Mouse (Mus musculus) R1 (cell line): ENCODE measurements at regions not wholly inside any gene's neighbourhood (a gene's known extent, or its start where the extent isn't known, plus 50 kb on each side); places are given as distances from the start of the nearest gene placed in this dataset.

Experiments
- DNase-seq: peaks from one replicate; pipeline ENCODE4 v3.0.0-alpha.2; 2018; ENCODE audit warnings: low read depth, low spot score

DNA sequence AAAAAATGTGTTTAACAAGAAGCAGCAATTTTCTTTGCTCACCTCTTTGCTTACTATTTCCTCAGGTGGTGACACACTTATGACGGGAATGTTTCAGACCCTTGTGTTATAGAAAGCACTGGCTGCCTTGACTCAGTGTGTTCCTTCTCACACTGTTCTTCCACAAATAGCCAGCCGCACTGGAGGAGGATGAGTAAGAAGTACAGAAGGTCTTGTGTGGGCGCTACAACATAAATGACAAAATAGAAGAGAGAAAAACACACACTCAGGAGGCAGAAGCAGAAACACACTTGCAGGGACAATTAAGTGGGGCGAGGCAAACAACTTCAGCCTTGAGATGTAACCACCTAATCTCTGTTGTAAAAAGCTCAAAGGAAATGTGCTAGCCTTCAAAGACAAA lies 292.2 kb upstream of the Pkn2 start:
- no peak for DNase-seq

DNA sequence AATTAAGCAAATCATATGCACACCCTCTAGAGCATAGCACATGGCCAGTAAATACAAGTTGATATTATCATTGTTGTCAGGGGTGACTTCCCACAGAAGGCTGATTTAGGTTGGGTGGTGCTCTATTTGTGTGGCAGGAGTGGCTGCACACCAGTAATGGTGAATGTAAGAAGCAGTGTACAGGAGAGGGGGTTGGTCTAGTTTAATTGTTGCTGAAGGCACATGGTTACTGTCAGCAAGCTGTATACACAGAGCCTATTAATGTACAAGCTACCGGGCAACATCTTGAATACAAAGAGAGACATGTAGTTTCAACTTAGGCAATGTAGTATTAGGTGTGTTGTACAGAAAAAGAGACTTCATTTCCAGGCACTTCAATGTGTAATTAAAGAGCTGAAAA lies 280.6 kb upstream of the Pkn2 start:
- no peak for DNase-seq

DNA sequence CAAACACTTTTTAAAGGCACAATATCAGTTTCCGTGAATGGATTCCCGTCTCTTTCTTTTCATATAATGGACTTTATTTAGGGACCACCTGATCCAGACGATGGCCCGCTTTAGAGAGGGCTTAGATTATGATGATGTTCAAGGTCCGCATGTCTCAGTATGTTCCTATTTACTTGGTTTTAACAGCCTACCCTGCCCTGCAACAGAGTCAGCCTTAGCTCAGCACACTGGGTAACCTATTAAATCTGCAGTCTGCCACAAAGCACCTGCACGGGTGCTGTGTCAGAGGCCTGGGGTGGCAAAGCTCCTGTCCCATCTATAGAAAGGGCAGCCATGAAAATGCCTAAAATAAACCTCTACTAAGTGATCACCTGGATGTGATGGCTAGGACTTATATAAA lies 280.2 kb upstream of the Pkn2 start:
- no peak for DNase-seq

DNA sequence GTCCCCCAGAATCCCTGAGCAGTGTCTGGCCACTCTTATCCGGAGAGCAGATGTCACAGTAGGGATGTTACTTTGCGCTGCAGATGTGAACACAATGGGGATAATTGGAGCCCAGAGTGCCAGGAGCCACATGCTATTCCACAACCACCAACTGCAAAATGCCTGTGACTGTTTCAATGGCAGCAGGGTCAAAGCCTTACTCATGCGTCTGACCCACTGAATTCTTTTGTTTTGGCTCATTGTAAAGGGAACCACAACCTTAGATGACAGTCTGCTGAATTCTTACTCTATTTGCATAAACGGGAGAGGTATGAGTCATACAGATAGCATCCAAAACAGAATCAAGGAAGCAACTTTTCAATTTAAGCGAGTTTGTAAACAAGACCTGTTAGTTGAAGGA lies 276.8 kb upstream of the Pkn2 start:
- peak; percentile 86 for DNase-seq

DNA sequence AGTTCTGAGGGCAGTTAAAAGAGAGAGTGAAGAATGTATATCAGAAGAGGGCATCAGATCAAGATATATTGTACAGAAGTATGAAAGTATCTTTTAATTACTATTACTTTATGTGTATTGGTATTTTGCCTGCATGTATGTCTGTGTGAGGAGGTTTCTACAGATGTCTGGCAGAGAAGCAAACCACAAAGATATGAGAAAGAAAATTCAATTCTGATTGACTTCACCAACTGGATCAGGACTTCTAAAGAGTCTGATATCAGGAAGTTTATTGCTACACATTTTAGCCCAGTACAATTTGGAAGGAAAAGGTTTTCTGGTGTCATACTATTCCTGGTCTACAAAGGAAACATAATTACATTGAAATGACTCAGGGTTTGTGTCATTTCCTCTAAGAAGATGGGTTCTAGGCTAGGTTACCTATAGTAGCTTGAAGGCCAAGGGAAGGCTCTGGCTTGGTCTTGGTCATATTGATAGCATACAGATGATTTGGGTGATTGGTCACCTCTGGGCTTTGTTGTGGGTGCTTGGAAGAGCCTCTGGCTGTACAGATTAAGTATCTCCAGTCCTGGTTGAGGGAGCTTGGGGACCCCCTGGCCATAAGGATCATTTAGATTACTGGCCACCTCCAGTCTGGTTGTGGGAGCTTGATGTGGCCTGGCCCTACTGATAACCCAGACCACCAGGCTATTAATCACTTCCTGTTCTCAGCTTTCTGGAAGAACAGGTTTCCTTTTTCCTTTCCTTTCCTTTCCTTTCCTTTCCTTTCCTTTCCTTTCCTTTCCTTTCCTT lies 275.1 kb upstream of the Pkn2 start:
- DNase-seq: no peak

DNA sequence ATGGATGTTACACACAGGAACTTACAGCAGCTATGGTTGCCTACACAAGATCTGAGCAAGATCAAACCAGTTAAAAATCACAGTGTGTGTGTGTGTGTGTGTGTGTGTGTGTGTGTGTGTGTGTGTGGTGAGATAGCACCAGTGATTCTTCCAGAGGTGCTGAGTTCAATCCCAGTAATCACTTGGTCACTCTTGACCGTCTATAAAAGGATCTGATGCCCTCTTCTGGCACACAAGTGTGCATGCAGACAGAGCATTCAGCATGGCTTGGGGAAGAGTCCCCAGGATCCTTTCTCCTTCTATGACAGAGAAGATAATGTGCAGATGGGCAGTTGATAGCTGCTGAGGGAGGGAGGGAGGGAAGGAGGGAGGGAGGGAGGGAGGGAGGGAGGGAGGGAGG lies 274.4 kb upstream of the Pkn2 start:
- no peak for DNase-seq

DNA sequence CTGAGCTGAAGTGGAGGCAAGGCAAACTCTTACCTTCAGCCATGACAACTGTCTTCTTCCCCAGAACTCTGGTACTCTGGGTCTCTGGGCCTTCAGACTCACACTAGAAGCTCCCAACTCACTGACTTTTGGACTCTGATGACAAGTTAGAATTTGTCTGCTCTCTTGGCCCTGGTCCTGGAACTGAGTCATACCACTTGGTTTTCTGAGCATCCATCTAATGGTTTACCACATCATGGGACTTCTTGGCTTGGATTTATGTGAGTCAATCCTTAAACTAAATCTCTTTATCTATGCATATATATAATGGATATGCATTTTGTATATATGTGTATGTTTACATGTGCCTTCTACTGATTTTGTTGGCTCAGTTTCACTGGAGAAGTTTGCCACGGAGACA lies 273.8 kb upstream of the Pkn2 start:
- DNase-seq: no peak

DNA sequence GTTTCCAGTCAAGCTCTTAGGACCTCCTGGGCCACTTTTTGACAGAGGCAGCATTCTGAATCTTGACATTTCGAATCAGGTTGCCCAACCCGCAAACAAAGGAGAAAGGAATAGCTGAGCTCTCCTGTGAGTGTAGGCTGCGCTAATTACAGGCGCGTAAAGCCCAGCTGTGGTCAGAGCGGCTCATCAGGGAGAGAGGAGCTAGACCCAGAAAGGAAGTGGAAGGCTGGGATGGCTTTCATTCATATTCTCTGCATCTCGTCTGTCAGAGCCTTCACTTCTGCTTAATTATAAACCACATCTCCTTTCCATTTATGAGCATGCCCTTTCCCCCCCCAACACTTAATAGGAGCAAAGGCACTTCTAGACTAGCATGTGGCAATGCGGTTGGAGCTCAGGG lies 265.7 kb upstream of the Pkn2 start:
- DNase-seq: no peak

DNA sequence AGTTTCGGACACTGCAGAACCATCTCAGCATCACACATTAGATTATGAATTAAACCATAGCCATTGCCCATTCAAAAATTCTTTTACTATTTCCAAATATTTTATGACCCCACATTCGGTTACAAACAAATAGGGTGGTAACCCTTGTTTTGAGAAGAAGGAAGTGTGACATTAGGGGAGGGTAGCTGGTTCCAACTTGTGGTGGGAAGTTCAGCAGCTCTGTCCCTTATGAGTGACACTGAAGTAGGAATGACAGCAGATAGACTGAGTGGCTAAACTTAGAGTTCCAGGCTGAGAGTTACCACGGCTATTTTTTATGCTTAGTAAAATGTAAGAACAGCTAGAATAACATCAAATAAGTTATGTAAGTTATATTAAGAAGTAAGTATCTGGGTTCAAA lies 257.1 kb upstream of the Pkn2 start:
- DNase-seq: no peak

DNA sequence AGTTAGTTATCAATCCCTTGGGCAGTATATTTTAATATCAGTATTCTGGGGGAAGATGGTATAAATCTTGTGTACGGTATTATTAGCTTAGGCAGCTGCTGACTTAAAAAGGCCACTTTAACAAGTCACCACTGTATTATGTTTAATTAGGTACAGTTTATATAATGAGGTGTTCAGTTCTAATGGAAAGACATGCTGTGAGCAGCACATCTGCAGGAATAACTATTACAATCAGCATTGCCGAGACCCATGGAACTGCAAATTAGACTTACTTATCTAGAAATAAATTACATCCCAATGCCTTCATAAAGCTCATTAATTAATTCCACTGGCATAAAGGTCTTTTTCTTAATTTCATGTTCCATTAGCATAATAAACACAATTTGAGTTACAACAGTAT lies 252.7 kb upstream of the Pkn2 start:
- no peak for DNase-seq

DNA sequence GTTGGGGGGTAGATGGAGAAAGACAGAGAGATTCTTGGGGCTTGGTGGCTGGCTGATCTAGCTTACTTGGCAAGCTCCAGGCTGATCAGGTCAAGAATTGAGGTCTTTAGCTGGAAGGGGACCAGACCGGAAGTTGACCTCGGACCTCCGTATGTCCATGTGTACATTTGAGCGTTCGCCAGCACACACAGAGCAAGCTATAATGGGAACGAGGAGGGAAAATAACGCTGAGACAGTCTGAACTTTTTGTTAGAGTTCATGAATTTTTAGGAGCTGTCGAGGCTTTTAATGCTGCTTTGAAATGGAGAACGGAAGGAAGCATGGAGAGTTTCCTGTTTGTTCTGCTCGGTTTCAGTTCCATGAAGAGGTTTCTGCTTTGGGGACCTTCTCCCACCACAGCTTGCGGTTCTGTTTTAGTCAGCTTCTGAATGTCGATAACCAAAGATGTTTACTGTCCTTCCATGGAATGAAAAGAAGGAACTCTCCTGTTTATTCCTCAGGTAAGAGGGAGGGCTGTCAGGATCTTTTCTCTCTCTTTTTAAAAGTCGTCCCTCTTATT lies 226.0 kb upstream of the Pkn2 start:
- no peak for DNase-seq

DNA sequence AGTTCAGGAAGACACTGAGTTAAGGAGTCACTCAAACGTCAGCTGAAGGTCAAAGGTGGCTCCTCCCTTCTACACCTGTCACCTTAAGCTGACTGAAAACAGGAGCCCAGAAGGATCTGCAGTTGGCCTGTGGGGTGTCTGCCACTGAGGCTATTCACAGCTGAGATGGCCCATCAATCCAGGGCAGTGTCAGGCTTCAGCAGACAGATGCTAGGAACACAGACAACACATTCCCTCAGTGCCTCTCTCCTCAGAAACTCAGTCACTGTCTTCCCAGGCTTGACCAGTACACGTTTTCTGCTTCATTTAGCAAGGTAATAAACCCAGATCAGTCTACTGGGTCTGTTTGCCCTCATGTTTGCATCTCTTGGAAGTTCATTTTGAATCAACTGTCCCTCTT lies 222.9 kb upstream of the Pkn2 start:
- DNase-seq: no peak

DNA sequence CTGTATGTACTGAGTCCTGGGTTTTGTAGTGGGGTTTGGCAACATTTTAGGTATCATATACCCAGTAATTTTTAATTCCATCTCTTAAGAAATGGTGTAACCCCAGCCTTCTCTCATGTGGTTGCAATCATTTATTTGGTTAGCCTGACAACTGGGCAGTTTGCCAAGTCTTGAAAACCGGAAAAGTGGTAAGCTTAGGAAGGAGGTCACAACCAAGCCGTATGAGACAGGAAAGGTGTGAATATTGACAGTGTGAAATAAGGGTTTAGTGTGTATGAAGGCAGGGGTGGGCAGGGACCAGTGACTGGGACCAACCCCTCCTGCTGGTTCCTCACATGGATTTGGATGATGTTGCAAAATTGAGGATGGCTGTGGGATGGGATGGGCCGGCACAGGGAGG lies 221.5 kb upstream of the Pkn2 start:
- DNase-seq: no peak

DNA sequence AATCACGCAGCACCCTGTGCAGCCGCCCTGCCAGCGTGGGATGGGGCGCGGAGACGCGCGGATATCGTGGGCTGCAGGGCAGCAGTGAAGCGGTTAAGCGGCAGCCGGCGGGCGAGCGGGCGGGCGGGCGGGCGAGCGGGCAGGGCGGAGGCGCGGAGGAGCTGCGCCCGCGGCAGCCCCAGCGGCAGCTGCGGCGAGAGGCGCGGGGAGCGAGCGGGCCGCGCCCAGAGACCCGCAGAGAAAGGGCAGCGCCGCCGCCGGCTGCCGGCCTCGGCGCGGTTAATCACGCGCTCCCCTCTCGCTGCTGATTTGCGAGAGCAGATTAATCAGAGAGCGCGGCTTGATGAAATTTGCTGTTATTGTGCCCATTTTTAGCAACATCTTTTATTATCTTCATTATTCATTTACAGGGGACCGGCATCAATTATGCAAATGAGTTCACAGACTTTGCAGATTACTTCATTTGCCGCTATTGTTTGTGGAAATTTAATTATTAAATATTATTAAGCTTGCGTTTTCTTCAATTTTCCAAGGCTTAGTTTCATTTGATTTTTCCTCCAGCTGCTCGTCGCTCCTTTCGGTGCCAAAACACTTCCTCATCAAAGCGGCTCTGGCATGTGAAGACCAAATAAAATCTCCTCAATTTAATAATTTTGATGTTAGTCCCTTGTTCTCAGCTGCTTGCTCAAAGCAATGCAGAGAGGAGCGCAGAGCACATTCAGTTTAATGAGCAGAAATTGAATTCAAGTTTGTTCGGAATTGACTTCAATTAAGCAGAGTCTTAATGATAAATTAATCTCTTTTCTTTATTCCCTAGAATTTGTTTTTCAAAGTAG lies 219.2 kb upstream of the Pkn2 start:
- no peak for DNase-seq

DNA sequence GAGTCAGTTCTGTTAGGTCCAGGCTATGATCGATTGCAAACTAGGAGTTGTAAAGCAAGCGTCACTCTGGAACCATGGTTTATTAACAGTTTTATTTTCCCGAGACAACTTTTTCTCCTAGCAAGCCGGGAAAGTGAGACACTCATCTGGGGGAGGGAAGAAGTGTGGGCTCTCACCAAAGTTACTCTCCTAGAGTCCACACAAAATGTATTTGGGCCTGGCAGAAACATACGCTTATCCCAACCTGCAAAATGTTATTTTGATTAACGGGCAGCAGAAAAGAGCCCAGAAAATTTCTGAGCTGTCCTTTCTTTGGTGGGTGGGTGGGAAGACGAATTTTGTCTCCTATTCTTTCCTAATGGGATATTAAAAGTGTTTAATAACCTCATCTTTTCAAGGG lies 218.4 kb upstream of the Pkn2 start:
- DNase-seq: no peak

DNA sequence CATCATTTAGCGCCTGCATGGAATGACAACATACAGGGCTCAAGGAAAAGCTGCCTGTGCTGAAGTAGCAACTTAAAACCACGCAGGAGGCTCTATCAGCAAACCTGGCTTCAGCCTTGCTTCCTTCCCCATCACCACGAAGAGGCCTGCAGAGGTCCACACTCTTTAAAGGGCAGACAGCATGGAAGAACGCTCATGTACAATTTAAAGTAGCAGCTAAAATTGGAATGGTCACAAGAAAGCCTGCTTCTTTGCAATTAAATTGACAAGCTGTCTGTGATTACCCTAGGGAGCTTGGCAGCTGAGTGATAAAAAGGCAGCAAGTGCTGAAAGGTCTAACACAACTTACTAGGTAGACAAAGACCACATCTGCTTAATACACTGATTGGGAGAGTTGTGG lies 210.4 kb upstream of the Pkn2 start:
- no peak for DNase-seq

DNA sequence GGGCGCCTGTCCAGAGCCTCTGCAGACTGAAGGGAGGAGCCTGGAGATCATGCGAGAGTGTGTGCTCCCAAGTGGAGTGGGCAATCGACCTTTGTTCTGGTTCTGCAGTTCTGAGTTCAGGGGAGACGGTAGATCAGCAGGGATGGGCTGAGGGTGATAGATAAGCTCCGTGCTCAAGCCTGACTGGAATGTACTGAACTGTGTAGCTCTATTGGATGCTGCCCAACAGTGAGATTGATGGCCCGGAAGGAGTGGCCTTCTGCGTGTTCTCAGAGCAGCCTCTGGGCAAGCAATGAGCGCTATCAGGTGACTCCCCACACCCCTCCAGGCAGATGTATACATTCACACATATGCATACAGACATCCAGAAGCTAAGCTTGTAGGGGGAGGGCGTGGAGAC lies 209.1 kb upstream of the Pkn2 start:
- DNase-seq: no peak

DNA sequence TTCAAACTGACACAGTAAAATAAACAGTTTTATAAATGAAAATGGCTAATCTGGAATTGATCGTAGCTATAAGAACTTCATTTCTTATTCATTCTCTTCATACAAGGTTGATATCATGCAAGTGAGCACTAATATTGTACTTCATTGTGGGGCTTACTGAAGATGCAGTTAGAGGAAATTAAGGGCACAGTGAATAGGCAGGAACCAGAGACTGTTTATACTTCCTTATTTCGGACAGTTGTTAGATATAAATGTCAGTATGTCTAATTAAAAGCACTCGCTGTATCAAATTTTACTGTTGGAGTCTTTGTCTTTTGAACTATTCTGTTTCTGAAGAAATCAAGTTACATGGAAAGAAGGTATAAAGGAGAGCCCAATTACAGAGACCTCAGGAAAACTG lies 208.5 kb upstream of the Pkn2 start:
- DNase-seq: no peak

DNA sequence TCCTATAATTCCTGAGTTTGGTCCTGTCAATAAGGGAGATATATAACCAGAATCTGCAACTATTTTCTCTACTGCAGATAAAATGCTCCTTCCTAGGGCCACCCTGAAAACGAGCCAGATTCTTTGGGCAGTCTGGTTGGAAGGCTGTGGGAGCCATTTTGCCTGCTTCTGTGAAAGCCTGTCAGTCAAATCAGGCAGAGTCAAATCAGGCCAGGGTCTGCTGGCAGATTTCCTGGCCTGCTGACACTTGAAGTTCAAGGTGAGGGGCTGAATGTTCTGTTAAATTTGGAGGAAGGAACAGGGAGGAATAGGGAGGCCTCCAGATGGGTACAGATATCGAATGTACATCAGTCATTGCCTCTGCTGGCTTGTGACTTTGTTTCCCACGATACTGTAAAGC lies 206.0 kb upstream of the Pkn2 start:
- DNase-seq: no peak

DNA sequence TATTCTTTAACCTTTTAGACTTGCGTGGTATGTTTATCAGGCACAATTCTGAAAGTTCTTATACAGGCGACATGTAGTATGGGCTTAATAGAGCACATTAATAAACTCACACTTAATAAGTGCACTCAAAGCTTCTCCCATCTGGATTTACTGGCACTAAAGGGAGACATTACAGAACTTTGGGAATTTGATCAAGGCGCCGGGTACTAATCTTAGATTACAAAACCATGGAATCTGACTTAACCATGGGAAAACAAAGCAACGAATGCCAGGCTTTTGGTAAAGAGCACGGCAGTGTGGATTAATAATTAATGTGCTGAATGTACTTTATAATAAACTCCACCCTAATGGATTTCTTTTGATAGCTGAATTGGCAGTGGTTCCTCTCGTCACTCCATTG lies 196.5 kb upstream of the Pkn2 start:
- no peak for DNase-seq

DNA sequence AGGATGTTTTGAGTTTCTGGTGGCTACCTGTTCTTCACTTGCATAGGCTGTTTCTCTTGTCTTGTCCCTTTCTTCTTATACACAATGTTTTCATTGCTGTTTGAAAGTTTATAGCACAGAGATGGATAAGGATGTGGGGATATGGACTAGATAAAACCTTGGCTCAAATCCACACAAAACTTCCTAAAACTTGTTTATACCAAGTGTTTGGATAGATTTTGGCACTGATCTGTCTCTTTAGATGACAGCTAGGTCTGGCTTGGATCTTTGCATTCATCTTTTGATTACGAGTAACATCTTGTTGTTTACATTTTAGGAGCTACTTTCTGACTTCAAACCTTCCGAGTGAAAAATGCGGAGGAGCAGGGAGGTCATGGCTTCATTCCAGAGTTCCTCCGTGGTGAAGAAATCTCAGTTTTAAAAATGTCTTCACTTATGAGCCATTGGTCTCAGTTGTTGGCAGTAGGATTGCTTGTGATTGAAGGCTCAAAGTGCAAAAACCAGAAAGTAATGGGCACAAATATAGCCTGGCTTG lies 190.1 kb upstream of the Pkn2 start:
- no peak for DNase-seq

DNA sequence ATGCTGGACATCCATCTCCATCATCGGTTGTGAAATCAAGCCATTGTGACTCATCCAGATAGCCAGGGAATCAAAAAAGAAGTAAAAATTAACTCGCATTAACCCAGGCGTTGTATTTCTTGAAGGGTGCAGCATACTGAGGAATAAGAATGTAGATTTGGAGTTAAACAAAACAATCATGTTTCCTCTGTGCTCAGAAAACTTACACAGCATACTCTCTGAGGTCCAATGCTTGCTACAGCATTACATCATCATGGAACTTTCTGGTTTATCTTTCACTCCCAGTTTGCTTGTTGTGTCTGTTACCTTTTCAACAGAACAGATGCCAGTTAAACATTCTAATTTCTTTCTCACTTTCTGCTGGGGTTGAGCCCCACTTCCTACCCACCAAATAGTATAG lies 173.1 kb upstream of the Pkn2 start:
- DNase-seq: no peak
